Mouse (Mus musculus) intestine, postnatal 0 days (tissue): ENCODE measurements around the gene Esrrg. TPM values are rescaled to one million over a fixed set of nuclear protein-coding genes. Genes with fewer than 3 reads are reported as not detected.

ENCODE experiments used
- ATAC-seq: fragments of 200-750 bp; cut with Nextera tagmentation; 2 replicates; pipeline ENCODE4 v1.8.0; 2017; ENCODE audit warnings: mild to moderate bottlenecking, moderate TSS enrichment, moderate library complexity
- H3K27ac ChIP-seq: fragments of 300-500 bp; sonication (generic); 2 replicates; pipeline ENCODE4 v1.5.1; 2014; ENCODE audit warnings: mild to moderate bottlenecking, low read depth, low read length, moderate library complexity
- H3K27me3 ChIP-seq: fragments of 300-500 bp; sonication (generic); replicated peaks from 2 replicates; pipeline ENCODE4 v1.6.1; 2014; ENCODE audit warnings: low read length, mixed read lengths; ENCODE audit not compliant: control insufficient read depth, insufficient read depth
- H3K36me3 ChIP-seq: fragments of 300-500 bp; sonication (generic); 2 replicates; pipeline ENCODE4 v1.6.1; 2014; ENCODE audit warnings: mild to moderate bottlenecking, moderate library complexity; ENCODE audit not compliant: control insufficient read depth, insufficient read depth
- H3K4me1 ChIP-seq: fragments of 300-500 bp; sonication (generic); replicated peaks from 2 replicates; pipeline ENCODE4 v1.6.1; 2014; ENCODE audit warnings: antibody characterized with exemption, low read length, mixed read lengths; ENCODE audit not compliant: control insufficient read depth, insufficient read depth
- H3K4me2 ChIP-seq: fragments of 300-500 bp; sonication (generic); replicated peaks from 2 replicates; pipeline ENCODE4 v1.6.1; 2014; ENCODE audit warnings: low read depth, mild to moderate bottlenecking, moderate library complexity
- H3K4me3 ChIP-seq: fragments of 300-500 bp; sonication (generic); 2 replicates; pipeline ENCODE4 v1.5.1; 2014; ENCODE audit warnings: low read depth, low read length
- H3K9ac ChIP-seq: fragments of 300-500 bp; sonication (generic); 2 replicates; pipeline ENCODE4 v1.6.1; 2014; ENCODE audit warnings: mild to moderate bottlenecking, low read depth, low read length
- H3K9me3 ChIP-seq: fragments of 300-500 bp; sonication (generic); 2 replicates; pipeline ENCODE4 v1.6.1; 2016; ENCODE audit warnings: mixed run types; ENCODE audit not compliant: control insufficient read depth
- CTCF ChIP-seq: sonication (generic); IDR thresholded peaks from 2 replicates; pipeline ENCODE4 v1.5.1; 2016; ENCODE audit warnings: low read depth, mild to moderate bottlenecking, control low read depth, antibody characterized with exemption, moderate library complexity
- WGBS: fragments of 180-500 bp; shearing (Covaris S2); extraction: QIAGEN DNeasy Blood & Tissue Kit; methylation state at CpG from one replicate; pipeline ENCODE4 v1.1.7; 2014; 5-methylcytosine and 5-hydroxymethylcytosine counted together
- polyA plus RNA-seq: library from polyadenylated mRNA; unstranded; fragments of >200 nt; fragmentation: Nextera tagmentation; extraction: Ambion mirVana; gene quantifications from 2 replicates; pipeline ENCODE4 v1.2.1, GENCODE M21; 2015

The Esrrg gene
- polyA plus RNA-seq, 1 experiment from 2014 or later, result 1.2 TPM

DNA sequence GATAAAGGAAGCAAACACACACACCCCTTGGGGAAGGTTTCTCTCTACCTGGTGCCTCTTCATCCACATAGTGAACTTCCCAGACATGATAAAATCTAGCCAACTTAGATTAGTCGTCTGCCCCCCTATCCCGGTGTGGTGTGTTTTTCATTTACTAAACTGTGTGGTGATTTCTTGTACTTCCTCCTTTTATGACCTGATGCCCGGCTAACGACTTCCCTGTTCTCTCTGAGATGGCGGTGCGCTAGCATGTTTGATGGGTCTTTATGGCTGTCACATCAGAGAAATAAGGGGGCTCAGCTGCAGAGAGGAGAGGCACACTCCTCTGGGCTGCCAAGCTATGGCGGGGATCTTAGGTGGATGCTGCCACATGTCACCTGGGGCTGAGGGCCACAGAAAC is 259.8 kb downstream of the Esrrg start:
- no peaks in the 10 kb centered on the region for H3K4me1 ChIP-seq
- H3K9ac ChIP-seq, result no peak overlapping the region
- 45% methylated on average over 7 of the region's 7 CpGs for WGBS
- ATAC-seq, result no peak
- no peak overlapping the region for H3K27ac ChIP-seq
- no peaks in the 10 kb centered on the region for H3K9me3 ChIP-seq
- TF ChIP-seq CTCF, result no peak
- no peaks in the 10 kb centered on the region for H3K36me3 ChIP-seq
- no peak overlapping the region for H3K4me2 ChIP-seq
- H3K27me3 ChIP-seq, result no peaks in the 10 kb centered on the region
- H3K4me3 ChIP-seq, result no peak overlapping the region

DNA sequence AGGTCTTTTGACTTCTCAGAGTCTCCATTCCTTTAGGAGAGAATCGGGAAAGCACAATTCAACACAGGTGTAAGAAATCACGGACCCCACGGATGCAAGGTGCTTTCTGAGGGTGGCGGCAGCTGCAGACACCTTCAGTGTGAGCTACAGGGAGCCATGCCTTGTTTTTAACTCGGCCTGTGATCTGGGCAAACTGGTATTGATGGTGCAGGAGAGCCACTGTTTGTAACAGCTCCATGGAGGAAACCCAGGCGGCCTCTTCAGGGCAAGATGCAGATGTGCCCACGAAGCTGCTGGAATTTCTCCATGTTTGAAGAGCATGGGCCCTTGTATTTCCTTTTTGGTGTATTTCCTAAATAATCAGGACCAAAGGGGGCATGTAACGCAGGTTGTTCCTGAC is 263.6 kb downstream of the Esrrg start:
- Histone ChIP-seq H3K36me3 (no peaks in the 10 kb centered on the region), H3K4me3 (no peak overlapping the region; the same call in 1 of the 2 replicates), H3K4me1 (no peaks in the 10 kb centered on the region), H3K9me3 (no peaks in the 10 kb centered on the region), H3K27me3 (no peaks in the 10 kb centered on the region), H3K27ac (peak overlapping the region; percentile 22; the same call in 1 of the 2 replicates), H3K4me2 (peak overlapping the region; percentile 50), H3K9ac (no peak overlapping the region)
- WGBS, result 24% methylated on average over 8 of the region's 8 CpGs
- peak; percentile 14; the same call in 1 of the 2 replicates for TF ChIP-seq CTCF
- ATAC-seq, result no peak

DNA sequence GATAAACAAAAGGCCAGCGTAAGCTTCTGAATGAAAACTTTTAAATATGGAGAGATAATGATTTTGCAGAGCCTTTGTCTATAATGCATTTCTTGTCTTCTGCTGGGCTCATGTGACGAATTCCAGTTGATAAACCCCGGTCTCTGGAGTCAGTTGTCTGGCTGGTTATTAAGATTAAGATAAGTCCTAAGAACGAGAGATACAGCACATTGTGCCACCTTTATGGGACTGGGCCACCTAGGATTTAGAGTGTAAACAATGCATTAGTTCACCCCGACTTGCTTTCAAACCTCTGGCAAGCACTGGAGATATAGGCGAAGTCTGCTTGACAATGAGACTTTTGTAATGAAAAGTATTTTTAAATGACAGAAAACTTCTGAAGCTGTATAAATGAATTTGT is 264.2 kb downstream of the Esrrg start:
- no peak for ATAC-seq
- no peaks in the 10 kb centered on the region for H3K36me3 ChIP-seq
- peak overlapping the region; percentile 22; the same call in 1 of the 2 replicates for H3K27ac ChIP-seq
- H3K4me3 ChIP-seq, result no peak overlapping the region
- H3K4me2 ChIP-seq, result peak overlapping the region; percentile 50
- 11% methylated on average over 6 of the region's 6 CpGs for WGBS
- H3K9me3 ChIP-seq, result no peaks in the 10 kb centered on the region
- no peak for TF ChIP-seq CTCF
- no peaks in the 10 kb centered on the region for H3K4me1 ChIP-seq
- no peak overlapping the region for H3K9ac ChIP-seq
- no peaks in the 10 kb centered on the region for H3K27me3 ChIP-seq

DNA sequence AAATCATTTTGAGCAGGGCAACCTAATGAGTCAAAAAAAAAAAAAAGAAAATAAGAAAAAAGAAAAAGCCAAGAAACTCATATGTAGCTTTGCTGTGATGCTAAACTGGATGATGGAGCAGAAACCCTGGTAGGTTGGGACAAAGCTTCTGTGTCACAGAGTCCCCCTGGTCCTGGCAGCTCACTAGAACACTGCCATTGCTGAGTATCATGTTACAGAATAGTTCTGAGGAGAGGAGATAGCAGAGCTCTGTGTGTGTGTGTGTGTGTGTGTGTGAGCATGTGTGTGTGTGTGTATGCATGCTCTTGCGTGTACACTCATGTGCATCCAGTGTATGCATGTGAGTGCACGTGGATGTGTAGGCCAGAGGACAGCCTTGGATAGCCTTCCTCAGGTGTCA is 265.2 kb downstream of the Esrrg start:
- Histone ChIP-seq H3K4me2 (no peak overlapping the region), H3K9me3 (no peaks in the 10 kb centered on the region), H3K27me3 (no peaks in the 10 kb centered on the region), H3K27ac (no peak overlapping the region), H3K4me1 (no peaks in the 10 kb centered on the region), H3K36me3 (no peaks in the 10 kb centered on the region), H3K4me3 (no peak overlapping the region), H3K9ac (no peak overlapping the region)
- WGBS, result 85% methylated on average over 2 of the region's 2 CpGs
- TF ChIP-seq CTCF, result no peak
- ATAC-seq, result no peak

DNA sequence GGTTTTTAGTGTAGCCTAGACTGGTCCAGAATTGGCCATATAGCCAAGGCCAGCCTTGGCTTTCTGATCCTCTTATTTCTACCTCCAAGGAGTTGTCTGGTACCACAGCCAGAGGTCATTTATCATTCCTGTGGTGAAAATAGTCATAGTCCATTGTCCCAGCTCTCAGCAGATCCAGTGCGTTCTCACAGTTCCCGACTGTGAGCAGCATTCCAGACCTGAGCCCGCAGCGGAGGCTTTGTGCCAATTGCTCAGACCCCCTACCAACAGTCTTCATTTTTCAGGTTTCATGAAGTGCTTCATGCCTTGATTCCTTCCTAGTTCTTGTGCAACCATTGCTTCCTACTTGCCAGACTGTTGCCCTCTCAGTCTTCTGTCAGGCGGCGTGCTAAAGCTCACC is 278.7 kb downstream of the Esrrg start:
- no peak for ATAC-seq
- H3K36me3 ChIP-seq, result no peaks in the 10 kb centered on the region
- H3K4me1 ChIP-seq, result no peaks in the 10 kb centered on the region
- H3K4me2 ChIP-seq, result no peak overlapping the region
- H3K9me3 ChIP-seq, result no peaks in the 10 kb centered on the region
- H3K27me3 ChIP-seq, result no peaks in the 10 kb centered on the region
- WGBS, result 91% methylated on average over 6 of the region's 6 CpGs
- H3K4me3 ChIP-seq, result no peak overlapping the region
- no peak overlapping the region for H3K27ac ChIP-seq
- no peak overlapping the region for H3K9ac ChIP-seq
- TF ChIP-seq CTCF, result no peak

DNA sequence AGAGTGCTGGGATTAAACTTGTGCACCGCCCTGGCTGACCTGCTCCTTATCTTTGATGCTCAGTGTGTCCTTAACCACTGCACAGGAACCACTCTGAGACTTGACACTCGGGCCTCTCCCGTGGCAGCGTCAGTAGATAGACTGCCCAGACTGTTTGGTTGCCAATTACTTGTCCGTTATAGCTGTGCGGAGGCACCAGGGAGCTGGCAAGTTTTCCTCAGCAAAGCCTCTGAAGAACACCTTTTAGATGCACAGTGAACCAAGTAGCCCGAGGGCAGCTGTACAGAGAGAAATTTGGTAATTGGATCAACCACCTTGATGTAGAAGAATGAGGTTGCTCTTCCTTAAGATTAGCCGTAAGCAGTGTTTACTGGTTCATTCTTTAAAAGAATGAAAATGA is 279.6 kb downstream of the Esrrg start:
- Histone ChIP-seq H3K9ac (no peak overlapping the region), H3K4me1 (no peaks in the 10 kb centered on the region), H3K4me2 (no peak overlapping the region), H3K9me3 (no peaks in the 10 kb centered on the region), H3K27ac (no peak overlapping the region), H3K4me3 (no peak overlapping the region), H3K36me3 (no peaks in the 10 kb centered on the region), H3K27me3 (no peaks in the 10 kb centered on the region)
- 83% methylated on average over 8 of the region's 8 CpGs for WGBS
- TF ChIP-seq CTCF, result no peak
- no peak for ATAC-seq

DNA sequence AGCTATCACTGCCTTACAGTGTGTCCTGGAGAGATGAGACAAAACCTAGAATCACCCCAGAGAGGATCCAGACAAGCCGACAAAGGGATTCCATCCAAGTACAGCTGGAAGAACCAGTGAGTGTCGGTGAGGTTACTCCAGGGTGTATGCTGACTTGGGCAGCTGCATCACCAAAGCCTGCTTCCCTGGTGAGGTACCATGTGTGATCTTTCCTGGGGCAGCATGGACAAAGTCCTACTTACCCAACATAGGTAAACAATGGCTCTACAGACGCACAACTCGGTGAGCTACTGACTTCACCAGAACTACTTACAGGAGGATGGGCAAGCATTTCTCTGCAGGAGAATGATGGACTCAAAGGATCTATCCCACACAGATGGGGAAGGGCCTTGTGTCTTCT is 280.5 kb downstream of the Esrrg start:
- no peak overlapping the region for H3K9ac ChIP-seq
- WGBS, result 61% methylated on average over 4 of the region's 4 CpGs
- H3K4me3 ChIP-seq, result no peak overlapping the region
- no peaks in the 10 kb centered on the region for H3K4me1 ChIP-seq
- no peak overlapping the region for H3K27ac ChIP-seq
- ATAC-seq, result peak; percentile 56
- H3K36me3 ChIP-seq, result no peaks in the 10 kb centered on the region
- no peaks in the 10 kb centered on the region for H3K27me3 ChIP-seq
- no peak overlapping the region for H3K4me2 ChIP-seq
- TF ChIP-seq CTCF, result no peak
- no peaks in the 10 kb centered on the region for H3K9me3 ChIP-seq
